Mouse (Mus musculus) gastrocnemius, adult 8-10 months (tissue): ENCODE results near the gene Ftsj3. TPM values are rescaled to one million over a fixed set of nuclear protein-coding genes. Genes with fewer than 3 reads are reported as not detected.
"Not testable (repeated sequence)": the region's sequence is repeated elsewhere in the genome, so short reads cannot be mapped to it uniquely, and the experiment has no call there.

ENCODE experiments used
- DNase-seq, 2 experiments: peaks; one replicate each; pipeline ENCODE4 v3.0.0; 2022; ENCODE audit warnings: low spot score in 2 of 2
- total RNA-seq, 4 experiments: library from RNA; stranded (reverse); gene quantifications; 2 replicates each; pipeline ENCODE4 v1.2.4; 2022

The Ftsj3 gene
- total RNA-seq, 4 experiments from 2014 or later, result 18.0 to 28.8 (median 21.3) TPM

DNA sequence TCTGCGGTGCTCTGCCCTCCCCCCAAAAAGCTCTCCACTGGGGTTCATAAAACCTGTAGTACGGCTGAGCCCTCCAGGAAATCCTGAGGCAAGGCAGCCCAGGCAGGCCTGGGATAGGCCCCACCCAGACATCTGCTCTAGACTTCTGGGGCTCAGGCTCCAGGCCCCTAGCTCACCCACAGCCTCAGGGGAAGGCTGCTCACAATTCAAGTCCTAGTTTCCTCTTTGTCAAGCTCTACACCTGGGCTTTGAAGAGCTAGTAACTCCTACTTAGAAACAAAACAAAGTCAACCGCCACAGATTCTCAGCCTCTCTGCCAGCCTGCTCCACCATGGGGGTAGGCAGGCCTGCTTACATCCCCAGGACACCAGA, 13.2 kb upstream of the Ftsj3 start:
- DNase-seq, result no peak

- peak; percentile 91 to 93 for DNase-seq
These were observed 12.6 kb upstream of the Ftsj3 start for GRCm38 (mm10) chr11:106268326-106269059.

GRCm38 (mm10) chr11:106267871-106268270, 12.0 kb upstream of the Ftsj3 start:
- DNase-seq, result no peak

DNA sequence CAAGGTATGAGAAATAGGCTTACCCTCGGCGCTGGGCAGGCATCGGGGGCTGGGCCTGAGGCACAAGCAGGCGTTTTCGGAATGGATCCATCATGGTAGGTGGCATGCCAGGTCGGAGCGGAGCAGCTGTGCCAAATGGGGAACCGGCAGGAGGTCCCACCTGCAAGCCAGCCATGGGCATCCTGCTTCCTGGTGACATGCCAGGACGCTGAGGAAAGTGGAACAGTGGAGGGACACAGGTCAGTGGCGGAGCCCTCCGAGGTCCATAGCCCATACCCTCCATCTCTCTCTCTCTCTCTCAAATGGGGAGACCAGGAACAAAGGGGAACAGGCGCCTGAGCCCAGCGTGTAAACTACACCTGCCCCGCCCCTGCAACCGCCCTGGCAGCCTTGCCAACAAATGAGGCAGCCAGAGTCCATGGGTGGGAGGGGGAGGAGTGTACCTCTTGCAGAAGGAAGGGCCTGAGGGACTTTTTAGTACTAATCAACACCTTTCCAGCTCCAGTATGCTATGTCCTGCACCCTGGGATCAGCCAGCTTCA, 11.5 kb upstream of the Ftsj3 start:
- DNase-seq, result no peak

DNA sequence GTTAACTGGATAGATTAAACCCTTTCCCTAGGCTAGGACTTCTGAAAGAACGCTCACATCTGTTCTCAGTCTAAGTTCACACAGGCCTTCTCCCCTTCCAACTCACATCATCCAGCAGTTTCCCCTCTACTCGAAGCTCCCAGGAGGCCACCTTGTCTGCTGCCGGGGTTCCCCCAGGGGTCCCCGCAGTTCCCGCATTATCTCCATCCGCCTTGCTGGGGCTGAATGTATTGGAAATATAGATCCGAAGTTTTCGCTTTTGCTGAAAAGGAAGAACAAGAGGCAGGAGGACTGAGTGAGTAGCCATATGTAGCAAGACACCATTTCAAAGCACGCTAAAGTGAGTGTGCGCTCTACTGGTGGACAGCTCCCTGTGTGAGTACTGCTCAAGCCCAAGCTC, 10.6 kb upstream of the Ftsj3 start:
- DNase-seq, result no peak

GRCm38 (mm10) chr11:106265570-106265969, 9.7 kb upstream of the Ftsj3 start:
- no peak for DNase-seq

DNA sequence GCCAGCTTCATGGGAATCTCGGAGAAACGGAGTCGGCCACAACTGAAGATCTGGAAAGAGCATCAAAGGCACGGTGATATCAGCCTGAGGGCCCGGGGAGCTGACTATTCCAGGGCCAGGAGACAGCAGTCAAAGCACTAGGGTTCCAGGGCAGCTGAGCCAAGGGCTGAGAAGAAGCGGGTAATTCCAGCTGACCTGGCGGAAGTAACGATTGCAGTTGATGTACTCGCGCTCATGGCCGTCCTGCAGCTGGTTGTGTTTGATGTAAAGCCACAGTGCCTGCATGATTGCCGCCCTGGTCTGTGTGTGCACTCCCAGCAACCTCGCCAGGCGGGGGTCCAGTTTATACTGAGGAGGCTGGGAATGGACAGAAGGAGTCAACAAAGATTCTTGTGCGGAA, 9.1 kb upstream of the Ftsj3 start:
- DNase-seq, result no peak

DNA sequence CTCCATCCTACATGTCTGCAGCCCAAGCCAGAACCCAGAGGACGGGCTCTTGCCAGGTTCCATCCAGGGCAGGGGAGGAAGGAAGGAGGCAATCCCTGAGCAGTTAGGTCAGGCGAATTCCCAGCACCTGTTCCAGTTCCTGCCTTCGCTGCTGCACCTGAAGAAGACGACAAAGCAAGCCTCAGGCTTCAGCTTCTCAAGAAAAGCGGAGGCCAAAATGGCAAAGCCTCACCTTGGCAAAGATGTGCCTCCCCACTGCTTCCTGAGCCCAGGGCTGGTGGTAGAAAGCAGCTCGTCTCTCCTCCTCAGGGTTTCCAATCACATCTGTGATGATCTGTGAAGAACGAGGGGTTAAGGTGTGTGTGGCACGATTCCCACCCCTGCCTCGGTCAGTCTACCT, 8.1 kb upstream of the Ftsj3 start:
- DNase-seq, result no peak

- DNase-seq, result no peak
These were observed 5.1 kb upstream of the Ftsj3 start for GRCm38 (mm10) chr11:106260826-106261450.

DNA sequence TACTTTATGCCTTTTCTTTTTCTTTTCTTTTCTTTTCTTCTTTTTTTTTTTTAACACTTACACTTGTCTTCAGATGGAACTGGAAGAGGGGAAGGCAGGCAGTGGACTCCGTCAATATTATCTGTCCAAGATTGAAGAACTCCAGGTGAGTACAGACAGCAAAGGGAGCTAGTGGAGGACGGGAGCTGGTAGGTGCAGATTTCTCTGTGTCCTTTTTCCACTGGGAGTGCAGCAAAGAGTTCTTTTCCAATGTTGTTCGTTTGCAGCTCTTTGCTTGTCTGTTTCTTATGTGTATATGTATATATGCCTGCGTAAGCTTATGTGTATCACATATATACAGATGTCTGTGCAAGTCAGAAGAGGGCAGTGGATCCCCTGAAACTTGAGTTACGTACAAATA, 896 bp upstream of the Ftsj3 start:
- DNase-seq, result no peak

- DNase-seq, result no peak
These were observed 705 bp downstream of the Ftsj3 start for GRCm38 (mm10) chr11:106255174-106255573.

GRCm38 (mm10) chr11:106254767-106255166, 1.1 kb downstream of the Ftsj3 start:
- no peak for DNase-seq

DNA sequence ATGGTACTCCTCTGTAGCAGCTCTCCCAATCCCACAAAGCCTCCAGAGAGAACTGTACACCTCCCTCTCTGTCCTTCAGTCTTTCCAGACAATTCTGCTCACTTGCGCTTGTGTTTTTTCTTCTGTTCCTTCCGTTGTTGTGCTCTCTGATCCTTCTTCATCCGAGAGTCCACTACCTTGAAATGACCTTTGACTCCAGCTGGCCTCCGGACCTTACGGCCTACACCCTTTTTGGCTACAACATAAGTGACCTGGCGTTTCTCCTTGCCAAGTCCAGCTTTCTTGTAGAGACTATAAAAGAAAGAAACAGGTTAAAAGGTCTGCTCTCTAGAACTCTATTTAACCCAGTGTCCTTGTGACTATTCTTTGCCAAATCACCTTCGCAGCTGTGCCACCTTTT, 6.6 kb downstream of the Ftsj3 start:
- no peak for DNase-seq

- no peak for DNase-seq
These were observed 9.0 kb downstream of the Ftsj3 start for GRCm38 (mm10) chr11:106246834-106247233.

DNA sequence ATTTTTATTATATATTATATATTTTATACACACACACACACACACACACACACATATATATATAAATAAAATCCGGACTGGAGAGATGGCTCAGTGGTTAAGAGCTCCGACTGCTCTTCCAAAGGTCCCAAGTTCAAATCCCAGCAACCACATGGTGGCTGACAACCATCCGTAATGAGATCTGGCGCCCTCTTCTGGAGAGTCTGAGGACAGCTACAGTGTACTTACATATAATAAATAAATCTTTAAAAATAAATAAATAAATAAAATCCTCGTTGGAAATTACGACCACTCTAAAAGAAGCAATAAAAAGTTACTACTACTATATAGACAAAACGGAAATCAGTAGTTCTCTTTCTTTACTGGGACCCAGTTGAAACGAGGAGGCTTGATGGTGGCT, 21.9 kb downstream of the Ftsj3 start:
- not testable (repeated sequence) for DNase-seq

GRCm38 (mm10) chr11:106220603-106221002, 35.3 kb downstream of the Ftsj3 start:
- DNase-seq, result no peak

- DNase-seq, result peak; percentile 85 to 88
These were observed 39.0 kb downstream of the Ftsj3 start, which contains the start of gene Ddx42 for GRCm38 (mm10) chr11:106216730-106217490. Ddx42 (plus strand) TSS chr11:106216926.

DNA sequence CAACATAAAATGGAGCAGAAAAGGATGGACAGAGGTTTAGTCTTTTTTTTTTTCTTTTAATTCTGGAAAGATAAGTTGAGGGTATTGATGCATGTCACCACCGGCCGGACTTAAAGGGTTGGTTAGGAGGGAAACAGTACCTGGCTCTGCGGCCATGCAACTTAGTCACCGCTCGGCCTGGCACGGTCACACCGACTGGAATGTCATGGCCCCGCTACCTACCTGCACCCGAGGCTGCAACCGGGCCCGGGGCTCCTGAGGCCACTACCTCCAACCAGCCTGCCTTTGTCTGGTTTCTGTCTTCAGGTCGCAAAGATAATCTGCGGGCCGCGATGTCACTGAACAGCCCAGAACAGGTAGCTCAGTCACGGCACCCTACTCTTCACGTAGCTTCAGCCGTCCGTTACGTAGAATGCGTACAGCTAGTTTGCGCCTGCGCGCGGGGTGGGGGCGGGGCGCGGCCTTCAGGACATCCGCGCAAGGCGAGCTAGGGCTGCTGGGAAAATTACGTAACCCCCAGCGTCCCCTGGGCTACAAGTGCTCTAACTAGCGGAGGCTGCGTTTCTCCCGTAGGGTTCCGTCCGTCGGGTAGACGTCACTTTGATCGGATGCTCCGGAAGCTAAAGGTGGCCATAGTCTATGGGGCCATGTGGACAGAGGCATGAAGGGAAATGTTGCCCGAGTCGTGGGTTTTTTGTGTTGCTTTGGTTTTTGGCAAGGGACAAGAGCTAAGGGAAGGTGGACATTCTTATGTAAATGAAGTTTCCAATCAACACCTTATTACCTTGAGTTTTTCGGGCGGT, 39.8 kb downstream of the Ftsj3 start, which contains the start of gene Ccdc47:
TSS of gene Ccdc47 (minus strand) at position 418 of the 803 bp plus-strand sequence.
- peak; percentile 90 to 95 for DNase-seq

DNA sequence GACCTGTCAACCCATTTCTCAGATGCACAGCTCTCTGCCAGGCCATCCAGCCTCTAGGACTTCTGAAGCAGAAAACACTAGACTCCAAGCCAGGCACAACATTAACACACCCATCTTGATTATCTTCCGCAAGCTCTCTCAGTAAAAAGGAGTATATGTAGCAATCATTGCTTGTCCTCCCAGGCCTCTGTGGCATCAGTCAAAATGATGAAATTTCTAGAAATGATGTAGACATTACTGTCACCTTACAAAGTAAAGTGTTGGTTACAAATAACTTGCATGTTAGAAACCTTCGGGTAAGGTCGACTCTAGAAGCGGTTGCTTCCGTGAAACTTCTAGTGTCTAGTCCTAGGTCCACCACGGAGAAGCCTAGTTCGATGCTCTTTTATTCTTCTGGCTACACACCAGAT, 40.4 kb downstream of the Ftsj3 start:
- DNase-seq, result no peak

- no peak for DNase-seq
These were observed 41.0 kb downstream of the Ftsj3 start for GRCm38 (mm10) chr11:106214856-106215255.

GRCm38 (mm10) chr11:106212771-106213170, 43.1 kb downstream of the Ftsj3 start:
- DNase-seq, result no peak
